Mouse (Mus musculus) adrenal gland, adult 2 months (tissue): Measurements from ENCODE around the gene Nfxl1. TPM values are rescaled to one million over a fixed set of nuclear protein-coding genes. Genes with fewer than 3 reads are reported as not detected.
A peak's percentile ranks its signal among the peaks of the same experiment; 100 is the strongest.

ENCODE experiments used
- DNase-seq: peaks from one replicate; pipeline ENCODE4 v3.0.0; 2021
- polyA plus RNA-seq: library from polyadenylated mRNA; depleted of rRNA; stranded (reverse); fragments of >200 nt; gene quantifications from 2 replicates; pipeline ENCODE4 v1.2.3, GENCODE M21; 2012; rRNA removed
- total RNA-seq, 2 experiments: library from RNA; stranded (reverse); gene quantifications; 2 replicates each; pipeline ENCODE4 v1.2.3; 2021

Gene Nfxl1
- total and polyA plus RNA-seq, 3 experiments, result 2.7 to 11.7 (median 9.9) TPM

- DNase-seq, result no peak
Measured at GRCm38 (mm10) chr5:72501763-72502162, 57.7 kb downstream of the Nfxl1 start.

GRCm38 (mm10) chr5:72498271-72498670 is 61.2 kb downstream of the Nfxl1 start:
- DNase-seq, result peak; percentile 6

- no peak for DNase-seq
Measured at GRCm38 (mm10) chr5:72496756-72497155, 62.7 kb downstream of the Nfxl1 start.

- no peak for DNase-seq
Measured at GRCm38 (mm10) chr5:72493906-72494305, 65.6 kb downstream of the Nfxl1 start.

- no peak for DNase-seq
Measured at GRCm38 (mm10) chr5:72491232-72491631, 68.3 kb downstream of the Nfxl1 start.

GRCm38 (mm10) chr5:72480456-72480855 is 79.0 kb downstream of the Nfxl1 start:
- DNase-seq, result no peak

GRCm38 (mm10) chr5:72472317-72473009 is 87.0 kb downstream of the Nfxl1 start:
- DNase-seq, result no peak

- no peak for DNase-seq
Measured at GRCm38 (mm10) chr5:72471746-72472145, 87.7 kb downstream of the Nfxl1 start.

GRCm38 (mm10) chr5:72464932-72465331 is 94.6 kb downstream of the Nfxl1 start:
- no peak for DNase-seq

Other genes starting within 250 kb of the Nfxl1 start
- not detected for gene Corin, start 55.2 kb downstream of the Nfxl1 start, total RNA-seq
- gene Corin, start 55.2 kb downstream of the Nfxl1 start, polyA plus RNA-seq, result 0.08 TPM in 1 of 2 replicates, not detected in the other
- gene Zar1, start 21.6 kb upstream of the Nfxl1 start, total RNA-seq, result not detected
- not detected in 2 replicates for gene Zar1, start 21.6 kb upstream of the Nfxl1 start, polyA plus RNA-seq
- 1 to 10 TPM; 1.4 to 1.8 TPM for gene Gm5868, start 27.9 kb upstream of the Nfxl1 start, total RNA-seq
- not detected in 2 replicates for gene Gm5868, start 27.9 kb upstream of the Nfxl1 start, polyA plus RNA-seq
- gene Cnga1, start 84.6 kb upstream of the Nfxl1 start, total RNA-seq, result not detected
- not detected in 2 replicates for gene Cnga1, start 84.6 kb upstream of the Nfxl1 start, polyA plus RNA-seq
- 1 to 10 TPM in 1 of 2 experiments, under 1 TPM in 1; 0.38 to 2.8 TPM for gene Nipal1, start 88.1 kb upstream of the Nfxl1 start, total RNA-seq
- gene Nipal1, start 88.1 kb upstream of the Nfxl1 start, polyA plus RNA-seq, result 0.15 and 0.32 TPM in 2 replicates
- gene Txk, start 193.1 kb upstream of the Nfxl1 start, total RNA-seq, result under 1 TPM in 1 of 2 experiments, not detected in 1; 0.14 TPM
- gene Txk, start 193.1 kb upstream of the Nfxl1 start, polyA plus RNA-seq, result not detected in 2 replicates